Mouse (Mus musculus) embryonic fibroblast, embryonic 13.5 days (primary cell): ENCODE data around the gene Tada1.

ENCODE experiments used
- CTCF ChIP-seq: IDR thresholded peaks from 2 replicates; pipeline ENCODE4 v1.5.1; 2011; ENCODE audit warnings: mild to moderate bottlenecking, control low read depth, low read length, moderate library complexity, borderline replicate concordance; ENCODE audit not compliant: insufficient read depth
- POLR2A ChIP-seq: IDR thresholded peaks from 2 replicates; pipeline ENCODE4 v1.6.1; 2011; ENCODE audit warnings: low read depth, mild to moderate bottlenecking, control low read depth, low read length, moderate library complexity

GRCm38 (mm10) chr1:166402003-166402402, 23.1 kb downstream of the Tada1 start:
- TF ChIP-seq CTCF (no peak), POLR2A (no peak)
